Mouse (Mus musculus) layer of hippocampus, postnatal 25 days (tissue): ENCODE results near the gene Nosip. TPM values are rescaled to one million over a fixed set of nuclear protein-coding genes. Genes with fewer than 3 reads are reported as not detected.

Experiments used
- microRNA-seq, 2 experiments: library from miRNA; unstranded; fragments of <30 nt; microRNA quantifications; one replicate each; pipeline ENCODE4 v1.2.0; 2021
- total RNA-seq, 2 experiments: library from RNA; stranded (reverse); gene quantifications; 2 replicates each; pipeline ENCODE4 v1.2.3; 2021

Nosip gene
- total RNA-seq, 2 experiments from 2014 or later, result 49.8 to 59.4 TPM

Small RNAs within 50 kb of the gene (microRNA-seq; reads per million reads assigned to microRNA genes)
- gene Mir150, result 1,043 to 1,326 reads per million in 2 experiments
- 20.6 to 31.3 reads per million in 2 experiments for gene Mir5121
- 1.8 to 2.0 reads per million in 2 experiments for gene Mir7054

Other genes with a start within 250 kb of the Nosip start
- gene Nup62, start 246.3 kb upstream of the Nosip start, total RNA-seq, result 10 to 100 TPM; 30.7 to 31.1 TPM
- 1 to 10 TPM; 1.4 to 2.4 TPM for gene Il4i1, start 246.0 kb upstream of the Nosip start, total RNA-seq
- gene Atf5, start 245.8 kb upstream of the Nosip start, total RNA-seq, result 10 to 100 TPM; 26.7 to 31.2 TPM
- gene Akt1s1, start 213.4 kb upstream of the Nosip start, total RNA-seq, result 10 to 100 TPM; 76.1 to 79.5 TPM
- gene Tbc1d17, start 213.3 kb upstream of the Nosip start, total RNA-seq, result 10 to 100 TPM; 59.0 to 61.0 TPM
- 10 to 100 TPM; 31.1 to 34.0 TPM for gene Pnkp, start 205.3 kb upstream of the Nosip start, total RNA-seq
- gene Ptov1, start 192.6 kb upstream of the Nosip start, total RNA-seq, result 100 to 1,000 TPM; 311 to 358 TPM
- gene Med25, start 169.7 kb upstream of the Nosip start, total RNA-seq, result 100 to 1,000 TPM; 105 to 108 TPM
- gene Fuz, start 166.3 kb upstream of the Nosip start, total RNA-seq, result 10 to 100 TPM; 27.3 to 29.2 TPM
- 100 to 1,000 TPM; 304 to 306 TPM for gene Ap2a1, start 132.9 kb upstream of the Nosip start, total RNA-seq
- 1 to 10 TPM in 1 of 2 experiments, under 1 TPM in 1; 0.73 to 1.0 TPM for gene Tsks, start 119.2 kb upstream of the Nosip start, total RNA-seq
- gene Cpt1c, start 87.6 kb upstream of the Nosip start, total RNA-seq, result 100 to 1,000 TPM; 117 to 128 TPM
- 100 to 1,000 TPM; 161 to 174 TPM for gene Prmt1, start 75.9 kb upstream of the Nosip start, total RNA-seq
- 10 to 100 TPM; 39.5 to 40.1 TPM for gene Irf3, start 64.8 kb upstream of the Nosip start, total RNA-seq
- 1 to 10 TPM; 1.9 to 3.4 TPM for gene Bcl2l12, start 63.7 kb upstream of the Nosip start, total RNA-seq
- 100 to 1,000 TPM; 151 to 156 TPM for gene Scaf1, start 46.1 kb upstream of the Nosip start, total RNA-seq
- 10 to 100 TPM; 11.7 to 12.3 TPM for gene Rras, start 44.5 kb upstream of the Nosip start, total RNA-seq
- gene Prr12, start 9.5 kb upstream of the Nosip start, total RNA-seq, result 10 to 100 TPM; 67.9 to 81.7 TPM
- 1 to 10 TPM; 5.6 to 6.6 TPM for gene Prrg2, start 248 bp downstream of the Nosip start, total RNA-seq
- gene Rcn3, start 29.8 kb downstream of the Nosip start, total RNA-seq, result 1 to 10 TPM; 9.6 to 9.7 TPM
- gene Fcgrt, start 41.4 kb downstream of the Nosip start, total RNA-seq, result 10 to 100 TPM; 18.1 to 21.0 TPM
- gene Rps11, start 62.0 kb downstream of the Nosip start, total RNA-seq, result 100 to 1,000 TPM; 418 to 465 TPM
- 100 to 1,000 TPM; 765 to 826 TPM for gene Rpl13a, start 66.3 kb downstream of the Nosip start, total RNA-seq
- not detected for gene Gm45713, start 73.8 kb downstream of the Nosip start, total RNA-seq
- 1 to 10 TPM; 4.5 to 8.2 TPM for gene Flt3l, start 74.0 kb downstream of the Nosip start, total RNA-seq
- 10 to 100 TPM; 43.2 to 47.0 TPM for gene Pih1d1, start 91.9 kb downstream of the Nosip start, total RNA-seq
- gene Aldh16a1, start 92.2 kb downstream of the Nosip start, total RNA-seq, result 10 to 100 TPM; 10.9 to 13.6 TPM
- gene Slc17a7, start 101.5 kb downstream of the Nosip start, total RNA-seq, result 1,000 to 10,000 TPM; 1,494 to 1,551 TPM
- under 1 TPM in 1 of 2 experiments, not detected in 1; 0.26 TPM for gene Gfy, start 117.1 kb downstream of the Nosip start, total RNA-seq
- not detected for gene Pth2, start 118.6 kb downstream of the Nosip start, total RNA-seq
- gene Ccdc155, start 142.5 kb downstream of the Nosip start, total RNA-seq, result 1 to 10 TPM; 2.4 to 2.9 TPM
- 1 to 10 TPM; 1.2 to 2.4 TPM for gene Dkkl1, start 149.7 kb downstream of the Nosip start, total RNA-seq
- gene Tead2, start 153.3 kb downstream of the Nosip start, total RNA-seq, result 1 to 10 TPM; 4.7 to 5.5 TPM
- gene Cd37, start 176.7 kb downstream of the Nosip start, total RNA-seq, result 1 to 10 TPM; 3.1 to 5.7 TPM
- gene Slc6a16, start 178.7 kb downstream of the Nosip start, total RNA-seq, result 1 to 10 TPM; 1.6 to 2.2 TPM
- gene Slc6a21, start 215.1 kb downstream of the Nosip start, total RNA-seq, result not detected